Mouse (Mus musculus): ENCODE results near the gene Gm10638.

The Gm10638 gene

DNA sequence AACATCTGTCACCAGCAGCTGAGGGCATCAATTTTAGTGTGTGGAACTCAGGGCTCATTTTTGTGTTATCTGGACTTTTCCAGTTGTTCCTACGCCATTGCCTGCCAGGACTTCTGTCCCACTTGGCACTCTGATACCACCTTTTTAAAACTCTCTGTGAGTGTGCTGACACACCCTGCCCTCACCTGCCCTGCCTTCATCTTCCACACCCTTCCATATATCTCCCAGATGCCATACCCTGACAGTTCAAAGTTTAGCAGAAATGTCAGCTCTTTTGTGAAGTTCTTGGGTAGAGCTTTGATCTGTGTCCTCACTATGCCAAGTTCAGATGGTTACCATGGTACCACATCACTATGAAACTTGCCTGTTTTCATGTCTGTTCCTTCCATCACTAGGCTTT lies 44.1 kb downstream of the Gm10638 start:
- DNase-seq (ENCODE audit: low spot score), result no peak

- no peak for DNase-seq (ENCODE audit: low spot score)
Measured at GRCm38 (mm10) chr8:86791542-86791941, 46.0 kb downstream of the Gm10638 start.

GRCm38 (mm10) chr8:86794716-86795115 lies 49.2 kb downstream of the Gm10638 start:
- DNase-seq (ENCODE audit: low spot score), result no peak
